12 mouse cellular contexts compared by ENCODE assay signal in genomic region chr14:73501721-73502120, GRCm38 (mm10). TPM values are rescaled to one million over a fixed set of nuclear protein-coding genes. Genes with fewer than 3 reads are reported as not detected.
DNase-seq lines count a peak whose midpoint lies in the region; ATAC-seq and TF ChIP-seq lines count a peak whose summit lies in the region.
"Had no signal": no experiment of that assay in that cellular context is flagged by ENCODE, and none has a peak within 500 bp of the region (broad histone marks: within the 10 kb centered on the region; RNA-seq: fewer than 3 reads in every experiment).

No protein-coding gene starts in this region.

- H3K27me3 ChIP-seq in forebrain, embryonic 16.5 days (replicated peaks; ENCODE audit: control insufficient read depth, insufficient read depth, low read length): no peaks in the 10 kb centered on the region

- H3K4me3 ChIP-seq in gastrocnemius, adult 2 months: no peak overlapping the region
- H3K4me3 ChIP-seq in layer of hippocampus, adult 2 months: no peak overlapping the region
- H3K4me3 ChIP-seq in forebrain, embryonic 16.5 days (replicated peaks; ENCODE audit: low read length): no peak overlapping the region

- no peak overlapping the region for H3K4me2 ChIP-seq in forebrain, embryonic 16.5 days (ENCODE audit: low read length)

- intact Hi-C loops in gastrocnemius, adult 2 months (cut with DNase I): no loop called here

- peak overlapping the region; percentile 25; the same call in 1 of the 2 replicates for H3K27ac ChIP-seq in gastrocnemius, adult 2 months
- peak overlapping the region; percentile 65; the same call in 1 of the 2 replicates for H3K27ac ChIP-seq in layer of hippocampus, adult 2 months
- H3K27ac ChIP-seq in forebrain, embryonic 16.5 days (ENCODE audit: low read length): no peak overlapping the region
- H3K27ac ChIP-seq: liver, embryonic 14.5 days had no signal

- H3K9me3 ChIP-seq in forebrain, embryonic 16.5 days (ENCODE audit: control insufficient read depth, low read length): no peaks in the 10 kb centered on the region

- WGBS in forebrain, embryonic 16.5 days: 69% methylated on average over 6 of the region's 6 CpGs

- no peak for TF ChIP-seq CTCF in gastrocnemius, adult 2 months (IDR thresholded peaks at IDR 0.05)
- TF ChIP-seq CTCF in layer of hippocampus, adult 2 months (conservative IDR thresholded peaks at IDR 0.05): no peak

- no peaks in the 10 kb centered on the region for H3K36me3 ChIP-seq in forebrain, embryonic 16.5 days (ENCODE audit: control insufficient read depth, insufficient read depth)

- peak; percentile 17; the same call in 1 of the 2 replicates for ATAC-seq in forebrain, embryonic 16.5 days

- no peak overlapping the region for H3K9ac ChIP-seq in forebrain, embryonic 16.5 days (replicated peaks; ENCODE audit: low read depth, low read length)
- H3K9ac ChIP-seq: liver, embryonic 14.5 days had no signal

- no peak for DNase-seq in gastrocnemius, adult 2 months
- DNase-seq in gastrocnemius, postnatal 4 days (ENCODE audit: low spot score in 2 of 2): no peak
- DNase-seq in layer of hippocampus, adult 2 months (ENCODE audit: low spot score in 2 of 2): no peak
- no peak for DNase-seq in layer of hippocampus, adult 9-10 months (ENCODE audit: low spot score)
- DNase-seq in lung, postnatal 14 days: peak; percentile 36
- DNase-seq in gastrocnemius, postnatal 25 days: no peak
- no peak for DNase-seq in embryo, embryonic 9.5 days (ENCODE audit: extremely low spot score)
- DNase-seq: adrenal gland, adult 2 months; kidney, postnatal 14 days; retina, postnatal 1 day had no signal

- peaks cover 19% of the 10 kb centered on the region for H3K4me1 ChIP-seq in forebrain, embryonic 16.5 days (replicated peaks; ENCODE audit: control insufficient read depth, insufficient read depth, low read length)

RNA-seq across cellular contexts. Expression of gene Med4, which starts 8.1 kb away (rescaled TPM):
- total RNA-seq in gastrocnemius, adult 2 months (2021): 10 to 100 TPM; 13.4 to 16.1 TPM
- 10 to 100 TPM; 25.0 to 31.1 TPM for total RNA-seq in gastrocnemius, postnatal 4 days (2021)
- total RNA-seq in layer of hippocampus, adult 2 months (2021): 10 to 100 TPM; 31.7 to 35.4 TPM
- 106 and 110 TPM in 2 replicates for polyA plus RNA-seq in forebrain, embryonic 16.5 days (2015; fragmentation: Nextera tagmentation; extraction: Ambion mirVana)
- 10 to 100 TPM; 12.4 to 12.9 TPM for total RNA-seq in gastrocnemius, postnatal 25 days (2021)

RNA-seq across cellular contexts. Expression of gene Sucla2, which starts 23.4 kb away (rescaled TPM):
- total RNA-seq in gastrocnemius, adult 2 months (2021): 100 to 1,000 TPM; 428 to 488 TPM
- 100 to 1,000 TPM; 265 to 310 TPM for total RNA-seq in gastrocnemius, postnatal 4 days (2021)
- total RNA-seq in layer of hippocampus, adult 2 months (2021): 100 to 1,000 TPM; 151 to 152 TPM
- polyA plus RNA-seq in forebrain, embryonic 16.5 days (2015; fragmentation: Nextera tagmentation; extraction: Ambion mirVana): 108 and 110 TPM in 2 replicates
- 100 to 1,000 TPM; 494 to 525 TPM for total RNA-seq in gastrocnemius, postnatal 25 days (2021)

RNA-seq across cellular contexts. Expression of gene Nudt15, which starts 46.3 kb away (rescaled TPM):
- 1 to 10 TPM; 6.7 to 7.2 TPM for total RNA-seq in gastrocnemius, adult 2 months (2021)
- total RNA-seq in gastrocnemius, postnatal 4 days (2021): 1 to 10 TPM; 6.2 to 7.3 TPM
- total RNA-seq in layer of hippocampus, adult 2 months (2021): 1 to 10 TPM; 4.8 to 7.7 TPM
- polyA plus RNA-seq in forebrain, embryonic 16.5 days (2015; fragmentation: Nextera tagmentation; extraction: Ambion mirVana): 7.1 and 7.6 TPM in 2 replicates
- total RNA-seq in gastrocnemius, postnatal 25 days (2021): 1 to 10 TPM; 4.7 to 4.8 TPM
